Mouse (Mus musculus) neural tube, embryonic 13.5 days (tissue): Measurements from ENCODE around the gene Cdc42bpb. TPM values are rescaled to one million over a fixed set of nuclear protein-coding genes. Genes with fewer than 3 reads are reported as not detected.

ENCODE experiments used
- ATAC-seq: fragments of 200-750 bp; cut with Nextera tagmentation; 2 replicates; pipeline ENCODE4 v1.8.0; 2017; ENCODE audit warnings: low read depth, mild to moderate bottlenecking, moderate TSS enrichment, moderate library complexity
- H3K27ac ChIP-seq: fragments of 300-500 bp; sonication (generic); replicated peaks from 2 replicates; pipeline ENCODE4 v1.5.1; 2015; ENCODE audit warnings: moderate library complexity, mild to moderate bottlenecking, inconsistent platforms
- H3K27me3 ChIP-seq: fragments of 300-500 bp; sonication (generic); 2 replicates; pipeline ENCODE4 v1.6.1; 2015; ENCODE audit warnings: mild to moderate bottlenecking, inconsistent platforms
- H3K36me3 ChIP-seq: fragments of 300-500 bp; sonication (generic); 2 replicates; pipeline ENCODE4 v1.6.1; 2015; ENCODE audit warnings: mild to moderate bottlenecking, inconsistent platforms
- H3K4me1 ChIP-seq: fragments of 300-500 bp; sonication (generic); replicated peaks from 2 replicates; pipeline ENCODE4 v1.6.1; 2015; ENCODE audit warnings: inconsistent platforms
- H3K4me2 ChIP-seq: fragments of 300-500 bp; sonication (generic); 2 replicates; pipeline ENCODE4 v1.6.1; 2015; ENCODE audit warnings: inconsistent platforms, mild to moderate bottlenecking, moderate library complexity
- H3K4me3 ChIP-seq: fragments of 300-500 bp; sonication (generic); 2 replicates; pipeline ENCODE4 v1.5.1; 2015; ENCODE audit warnings: mild to moderate bottlenecking, inconsistent platforms
- H3K9ac ChIP-seq: fragments of 300-500 bp; sonication (generic); 2 replicates; pipeline ENCODE4 v1.6.1; 2015; ENCODE audit warnings: moderate library complexity, mild to moderate bottlenecking, inconsistent platforms
- H3K9me3 ChIP-seq: fragments of 300-500 bp; sonication (generic); 2 replicates; pipeline ENCODE4 v1.6.1; 2016; ENCODE audit warnings: inconsistent platforms
- WGBS: fragments of 180-500 bp; shearing (Covaris S2); methylation state at CpG from one replicate; pipeline ENCODE4 v1.1.7; 2015; 5-methylcytosine and 5-hydroxymethylcytosine counted together
- polyA plus RNA-seq: library from polyadenylated mRNA; unstranded; fragments of >200 nt; fragmentation: Nextera tagmentation; extraction: Ambion mirVana; gene quantifications from 2 replicates; pipeline ENCODE4 v1.2.1, GENCODE M21; 2015

Gene Cdc42bpb
- polyA plus RNA-seq, 1 experiment from 2014 or later, result 34.0 TPM

- H3K4me3 ChIP-seq, result no peak overlapping the region
- 90% methylated on average over 8 of the region's 8 CpGs for WGBS
- H3K9me3 ChIP-seq, result no peaks in the 10 kb centered on the region
- ATAC-seq, result no peak
- no peak overlapping the region for H3K27ac ChIP-seq
- no peak overlapping the region for H3K9ac ChIP-seq
- no peak overlapping the region for H3K4me2 ChIP-seq
- H3K36me3 ChIP-seq, result no peaks in the 10 kb centered on the region
- H3K27me3 ChIP-seq, result no peaks in the 10 kb centered on the region
- H3K4me1 ChIP-seq, result peaks cover 80% of the 10 kb centered on the region
Measured at GRCm38 (mm10) chr12:111356216-111356615, 21.3 kb downstream of the Cdc42bpb start.

- no peaks in the 10 kb centered on the region for H3K36me3 ChIP-seq
- H3K9me3 ChIP-seq, result no peaks in the 10 kb centered on the region
- peaks cover 71% of the 10 kb centered on the region for H3K4me1 ChIP-seq
- WGBS, result 73% methylated on average over 5 of the region's 5 CpGs
- H3K4me3 ChIP-seq, result no peak overlapping the region
- no peak overlapping the region for H3K4me2 ChIP-seq
- ATAC-seq, result no peak
- no peak overlapping the region for H3K27ac ChIP-seq
- no peaks in the 10 kb centered on the region for H3K27me3 ChIP-seq
- no peak overlapping the region for H3K9ac ChIP-seq
Measured at GRCm38 (mm10) chr12:111354142-111354541, 23.4 kb downstream of the Cdc42bpb start.

GRCm38 (mm10) chr12:111353439-111353915, 24.0 kb downstream of the Cdc42bpb start:
- H3K36me3 ChIP-seq, result no peaks in the 10 kb centered on the region
- H3K9ac ChIP-seq, result peak overlapping the region; percentile 35; the same call in 1 of the 2 replicates
- no peaks in the 10 kb centered on the region for H3K9me3 ChIP-seq
- WGBS, result 42% methylated on average over 15 of the region's 15 CpGs
- H3K4me1 ChIP-seq, result peaks cover 70% of the 10 kb centered on the region
- peak; percentile 56 for ATAC-seq
- peak overlapping the region; percentile 57; the same call in 1 of the 2 replicates for H3K27ac ChIP-seq
- H3K4me2 ChIP-seq, result no peak overlapping the region
- H3K27me3 ChIP-seq, result no peaks in the 10 kb centered on the region
- H3K4me3 ChIP-seq, result no peak overlapping the region

GRCm38 (mm10) chr12:111353008-111353407, 24.5 kb downstream of the Cdc42bpb start:
- H3K9me3 ChIP-seq, result no peaks in the 10 kb centered on the region
- no peak overlapping the region for H3K4me2 ChIP-seq
- ATAC-seq, result no peak
- 0 out of 2 replicates have a peak, but pooled peaks cover 2% of the 10 kb centered on the region for H3K36me3 ChIP-seq
- no peak overlapping the region; the same call in 1 of the 2 replicates for H3K9ac ChIP-seq
- H3K4me1 ChIP-seq, result peaks cover 67% of the 10 kb centered on the region
- H3K27me3 ChIP-seq, result no peaks in the 10 kb centered on the region
- WGBS, result 76% methylated on average over 11 of the region's 11 CpGs
- H3K4me3 ChIP-seq, result no peak overlapping the region
- peak overlapping the region; percentile 57; the same call in 1 of the 2 replicates for H3K27ac ChIP-seq

- 82% methylated on average over 10 of the region's 10 CpGs for WGBS
- H3K4me2 ChIP-seq, result no peak overlapping the region
- no peak for ATAC-seq
- H3K9me3 ChIP-seq, result no peaks in the 10 kb centered on the region
- no peak overlapping the region for H3K27ac ChIP-seq
- no peaks in the 10 kb centered on the region for H3K27me3 ChIP-seq
- H3K36me3 ChIP-seq, result 0 out of 2 replicates have a peak, but pooled peaks cover 3% of the 10 kb centered on the region
- H3K4me3 ChIP-seq, result no peak overlapping the region
- H3K4me1 ChIP-seq, result peaks cover 65% of the 10 kb centered on the region
- H3K9ac ChIP-seq, result no peak overlapping the region
Measured at GRCm38 (mm10) chr12:111352520-111352919, 25.0 kb downstream of the Cdc42bpb start.

GRCm38 (mm10) chr12:111349540-111350231, 27.8 kb downstream of the Cdc42bpb start:
- Histone ChIP-seq H3K27ac (no peak overlapping the region), H3K4me2 (no peak overlapping the region), H3K27me3 (no peaks in the 10 kb centered on the region), H3K9ac (no peak overlapping the region), H3K4me1 (peaks cover 49% of the 10 kb centered on the region), H3K36me3 (0 out of 2 replicates have a peak, but pooled peaks cover 3% of the 10 kb centered on the region), H3K9me3 (no peaks in the 10 kb centered on the region), H3K4me3 (no peak overlapping the region)
- 91% methylated on average over 15 of the region's 15 CpGs for WGBS
- ATAC-seq, result no peak

- Histone ChIP-seq H3K4me3 (no peak overlapping the region), H3K36me3 (peaks cover 42% of the 10 kb centered on the region), H3K9ac (no peak overlapping the region), H3K4me1 (peaks cover 15% of the 10 kb centered on the region), H3K27me3 (no peaks in the 10 kb centered on the region), H3K4me2 (no peak overlapping the region), H3K9me3 (no peaks in the 10 kb centered on the region), H3K27ac (no peak overlapping the region)
- ATAC-seq, result no peak
- 71% methylated on average over 1 of the region's 1 CpGs for WGBS
Measured at GRCm38 (mm10) chr12:111343956-111344355, 33.6 kb downstream of the Cdc42bpb start.

GRCm38 (mm10) chr12:111340692-111341091, 36.8 kb downstream of the Cdc42bpb start:
- Histone ChIP-seq H3K4me2 (no peak overlapping the region), H3K27ac (no peak overlapping the region), H3K4me1 (no peaks in the 10 kb centered on the region), H3K9me3 (no peaks in the 10 kb centered on the region), H3K36me3 (peaks cover 72% of the 10 kb centered on the region), H3K27me3 (no peaks in the 10 kb centered on the region), H3K9ac (no peak overlapping the region), H3K4me3 (no peak overlapping the region)
- 83% methylated on average over 7 of the region's 7 CpGs for WGBS
- ATAC-seq, result no peak

GRCm38 (mm10) chr12:111337864-111338354, 39.6 kb downstream of the Cdc42bpb start:
- Histone ChIP-seq H3K27me3 (no peaks in the 10 kb centered on the region), H3K4me1 (0 out of 2 replicates have a peak, but pooled peaks cover 4% of the 10 kb centered on the region), H3K36me3 (peaks cover 88% of the 10 kb centered on the region), H3K4me2 (no peak overlapping the region), H3K27ac (no peak overlapping the region), H3K9ac (no peak overlapping the region), H3K4me3 (no peak overlapping the region), H3K9me3 (no peaks in the 10 kb centered on the region)
- ATAC-seq, result no peak
- 85% methylated on average over 15 of the region's 15 CpGs for WGBS

- Histone ChIP-seq H3K27me3 (no peaks in the 10 kb centered on the region), H3K9me3 (no peaks in the 10 kb centered on the region), H3K4me2 (no peak overlapping the region), H3K4me3 (no peak overlapping the region), H3K9ac (no peak overlapping the region), H3K4me1 (0 out of 2 replicates have a peak, but pooled peaks cover 4% of the 10 kb centered on the region), H3K36me3 (peaks cover 83% of the 10 kb centered on the region), H3K27ac (no peak overlapping the region)
- ATAC-seq, result no peak
- WGBS, result 82% methylated on average over 15 of the region's 15 CpGs
Measured at GRCm38 (mm10) chr12:111333020-111333605, 44.4 kb downstream of the Cdc42bpb start.

GRCm38 (mm10) chr12:111332443-111332842, 45.1 kb downstream of the Cdc42bpb start:
- WGBS, result 93% methylated on average over 11 of the region's 11 CpGs
- Histone ChIP-seq H3K27ac (no peak overlapping the region), H3K4me2 (no peak overlapping the region), H3K9ac (no peak overlapping the region), H3K4me1 (0 out of 2 replicates have a peak, but pooled peaks cover 4% of the 10 kb centered on the region), H3K9me3 (no peaks in the 10 kb centered on the region), H3K4me3 (no peak overlapping the region), H3K36me3 (peaks cover 83% of the 10 kb centered on the region), H3K27me3 (no peaks in the 10 kb centered on the region)
- no peak for ATAC-seq

- H3K9me3 ChIP-seq, result no peaks in the 10 kb centered on the region
- H3K36me3 ChIP-seq, result peaks cover 83% of the 10 kb centered on the region
- no peak overlapping the region for H3K9ac ChIP-seq
- no peak for ATAC-seq
- H3K27ac ChIP-seq, result no peak overlapping the region
- 95% methylated on average over 9 of the region's 9 CpGs for WGBS
- no peak overlapping the region for H3K4me2 ChIP-seq
- no peaks in the 10 kb centered on the region for H3K27me3 ChIP-seq
- H3K4me3 ChIP-seq, result no peak overlapping the region
- H3K4me1 ChIP-seq, result 0 out of 2 replicates have a peak, but pooled peaks cover 4% of the 10 kb centered on the region
Measured at GRCm38 (mm10) chr12:111331573-111331972, 45.9 kb downstream of the Cdc42bpb start.
